Mouse (Mus musculus): ENCODE results near the gene Sat2. TPM values are rescaled to one million over a fixed set of nuclear protein-coding genes. Genes with fewer than 3 reads are reported as not detected.
"Not testable (repeated sequence)": the region's sequence is repeated elsewhere in the genome, so short reads cannot be mapped to it uniquely, and the experiment has no call there.

The Sat2 gene
- total and polyA plus RNA-seq, 2 experiments from 2014 or later = 10.9 to 35.4 TPM

- Histone ChIP-seq H3K9ac (replicated peaks; ENCODE audit: low read length) (peak overlapping the region; percentile 89), H3K4me2 (ENCODE audit: low read depth, low read length) (peak overlapping the region; percentile 89), H3K27ac (peak overlapping the region; percentile 89), H3K4me1 (ENCODE audit: insufficient read depth, low read length) (peaks cover 5% of the 10 kb centered on the region; the same call in 1 of the 2 replicates), H3K36me3 (ENCODE audit: insufficient read depth, low read length) (no peaks in the 10 kb centered on the region), H3K9me3 (ENCODE audit: low read length) (no peaks in the 10 kb centered on the region), H3K4me3 (ENCODE audit: low read length) (peak overlapping the region; percentile 57), H3K27me3 (ENCODE audit: insufficient read depth, low read length) (no peaks in the 10 kb centered on the region)
- ATAC-seq (0 out of 2 replicates have a peak, but pooled peaks have one; percentile 4), DNase-seq (ENCODE audit: low spot score) (peak; percentile 22)
- 17% methylated on average over 6 of the region's 6 CpGs for WGBS
- TF ChIP-seq CTCF (IDR thresholded peaks at IDR 0.05; ENCODE audit: low read depth) = no peak
Measured at GRCm38 (mm10) chr11:69622406-69622805, 582 bp downstream of the Sat2 start.

GRCm38 (mm10) chr11:69623006-69623405 lies 1.2 kb downstream of the Sat2 start:
- Histone ChIP-seq H3K4me2 (ENCODE audit: low read depth, low read length) (peak overlapping the region; percentile 89), H3K9me3 (ENCODE audit: low read length) (no peaks in the 10 kb centered on the region), H3K27ac (peak overlapping the region; percentile 89; the same call in 1 of the 2 replicates), H3K27me3 (ENCODE audit: insufficient read depth, low read length) (no peaks in the 10 kb centered on the region), H3K9ac (replicated peaks; ENCODE audit: low read length) (peak overlapping the region; percentile 89), H3K4me1 (ENCODE audit: insufficient read depth, low read length) (peaks cover 5% of the 10 kb centered on the region; the same call in 1 of the 2 replicates), H3K4me3 (ENCODE audit: low read length) (peak overlapping the region; percentile 57), H3K36me3 (ENCODE audit: insufficient read depth, low read length) (no peaks in the 10 kb centered on the region)
- no peak for TF ChIP-seq CTCF (IDR thresholded peaks at IDR 0.05; ENCODE audit: low read depth)
- no peak for ATAC-seq
- no peak for DNase-seq (ENCODE audit: low spot score)
- 61% methylated on average over 4 of the region's 4 CpGs for WGBS

- not testable (repeated sequence) for H3K4me3 ChIP-seq (ENCODE audit: low read length); H3K9ac ChIP-seq (replicated peaks; ENCODE audit: low read length); H3K27ac ChIP-seq; H3K36me3 ChIP-seq (ENCODE audit: insufficient read depth, low read length); H3K4me2 ChIP-seq (ENCODE audit: low read depth, low read length); ATAC-seq; DNase-seq (ENCODE audit: low spot score); H3K4me1 ChIP-seq (ENCODE audit: insufficient read depth, low read length); H3K27me3 ChIP-seq (ENCODE audit: insufficient read depth, low read length); H3K9me3 ChIP-seq (ENCODE audit: low read length)
- WGBS = 96% methylated on average over 2 of the region's 2 CpGs
Measured at GRCm38 (mm10) chr11:69624339-69624738, 2.5 kb downstream of the Sat2 start.

GRCm38 (mm10) chr11:69628286-69628685 lies 6.5 kb downstream of the Sat2 start:
- Histone ChIP-seq H3K4me1 (ENCODE audit: insufficient read depth, low read length) (no peaks in the 10 kb centered on the region), H3K9me3 (ENCODE audit: low read length) (no peaks in the 10 kb centered on the region), H3K36me3 (ENCODE audit: insufficient read depth, low read length) (no peaks in the 10 kb centered on the region), H3K27me3 (ENCODE audit: insufficient read depth, low read length) (no peaks in the 10 kb centered on the region), H3K9ac (replicated peaks; ENCODE audit: low read length) (no peak overlapping the region), H3K4me3 (ENCODE audit: low read length) (no peak overlapping the region), H3K27ac (no peak overlapping the region), H3K4me2 (ENCODE audit: low read depth, low read length) (no peak overlapping the region)
- peak; percentile 95 for TF ChIP-seq CTCF (IDR thresholded peaks at IDR 0.05; ENCODE audit: low read depth)
- 38% methylated on average over 6 of the region's 6 CpGs for WGBS
- DNase-seq (ENCODE audit: low spot score) (peak; percentile 87), ATAC-seq (no peak)

- Histone ChIP-seq H3K9me3 (ENCODE audit: low read length) (no peaks in the 10 kb centered on the region), H3K36me3 (ENCODE audit: insufficient read depth, low read length) (no peaks in the 10 kb centered on the region), H3K27me3 (ENCODE audit: insufficient read depth, low read length) (no peaks in the 10 kb centered on the region), H3K4me2 (ENCODE audit: low read depth, low read length) (no peak overlapping the region), H3K9ac (replicated peaks; ENCODE audit: low read length) (no peak overlapping the region), H3K4me3 (ENCODE audit: low read length) (no peak overlapping the region), H3K27ac (no peak overlapping the region), H3K4me1 (ENCODE audit: insufficient read depth, low read length) (peaks cover 10% of the 10 kb centered on the region; the same call in 1 of the 2 replicates)
- no peak for ATAC-seq
- 61% methylated on average over 1 of the region's 1 CpGs for WGBS
- TF ChIP-seq CTCF (IDR thresholded peaks at IDR 0.05; ENCODE audit: low read depth) = peak; percentile 59
- DNase-seq (ENCODE audit: low spot score) = peak; percentile 27
Measured at GRCm38 (mm10) chr11:69629802-69630201, 8.0 kb downstream of the Sat2 start.

- WGBS = under 1% methylated on average over 50 of the region's 56 CpGs
- Histone ChIP-seq H3K27me3 (ENCODE audit: insufficient read depth, low read length) (no peaks in the 10 kb centered on the region), H3K9ac (replicated peaks; ENCODE audit: low read length) (peak within 1 kb of the TSS; percentile 96), H3K4me2 (ENCODE audit: low read depth, low read length) (peak within 1 kb of the TSS; percentile 79), H3K27ac (peak within 1 kb of the TSS; percentile 91), H3K4me3 (ENCODE audit: low read length) (peak within 1 kb of the TSS; percentile 94), H3K4me1 (ENCODE audit: insufficient read depth, low read length) (peaks cover 19% of the 10 kb centered on the region; the same call in 1 of the 2 replicates), H3K9me3 (ENCODE audit: low read length) (no peaks in the 10 kb centered on the region), H3K36me3 (ENCODE audit: insufficient read depth, low read length) (no peaks in the 10 kb centered on the region)
- DNase-seq (ENCODE audit: low spot score) (peak; percentile 100), ATAC-seq (peak; percentile 100)
- peak; percentile 84 for TF ChIP-seq CTCF (IDR thresholded peaks at IDR 0.05; ENCODE audit: low read depth)
Measured at GRCm38 (mm10) chr11:69632284-69633089, 10.7 kb downstream of the Sat2 start, which contains the start of gene Fxr2. Gene Fxr2, plus strand, starts transcription at chr11:69632990.

Data from hindbrain, postnatal 0 days (tissue).